Mouse (Mus musculus): ENCODE data around the gene Tox4.
A peak's percentile ranks its signal among the peaks of the same experiment; 100 is the strongest.
"Not testable (repeated sequence)": the region's sequence is repeated elsewhere in the genome, so short reads cannot be mapped to it uniquely, and the experiment has no call there.

The Tox4 gene

GRCm38 (mm10) chr14:52278932-52279746 lies at the start of gene Tox4, which contains the start of gene Rab2b:
TSS of gene Tox4 (plus strand) at chr14:52279146.
TSS of gene Rab2b (minus strand) at chr14:52279545.
- DNase-seq (ENCODE audit: low read depth, low spot score): peak; percentile 100

- DNase-seq (ENCODE audit: low read depth, low spot score): no peak
These were observed 46.7 kb upstream of the Tox4 start for GRCm38 (mm10) chr14:52232249-52232648.

- DNase-seq (ENCODE audit: low read depth, low spot score): no peak
These were observed 43.8 kb upstream of the Tox4 start for GRCm38 (mm10) chr14:52235165-52235564.

GRCm38 (mm10) chr14:52236216-52236615 lies 42.7 kb upstream of the Tox4 start:
- DNase-seq (ENCODE audit: low read depth, low spot score): no peak

GRCm38 (mm10) chr14:52244041-52244689 lies 34.8 kb upstream of the Tox4 start:
- peak; percentile 98 for DNase-seq (ENCODE audit: low read depth, low spot score)

GRCm38 (mm10) chr14:52244690-52245042 lies 34.3 kb upstream of the Tox4 start:
- DNase-seq (ENCODE audit: low read depth, low spot score): no peak

- no peak for DNase-seq (ENCODE audit: low read depth, low spot score)
These were observed 32.8 kb upstream of the Tox4 start for GRCm38 (mm10) chr14:52246129-52246528.

- peak; percentile 29 for DNase-seq (ENCODE audit: low read depth, low spot score)
These were observed 22.4 kb upstream of the Tox4 start for GRCm38 (mm10) chr14:52256311-52257175.

GRCm38 (mm10) chr14:52257484-52258213 lies 21.3 kb upstream of the Tox4 start, which contains the start of gene Chd8:
TSS of gene Chd8 (minus strand) at chr14:52257780.
- DNase-seq (ENCODE audit: low read depth, low spot score): peak; percentile 98

- no peak for DNase-seq (ENCODE audit: low read depth, low spot score)
These were observed 6.2 kb upstream of the Tox4 start for GRCm38 (mm10) chr14:52272781-52273180.

GRCm38 (mm10) chr14:52277210-52277609 lies 1.7 kb upstream of the Tox4 start:
- DNase-seq (ENCODE audit: low read depth, low spot score): no peak

GRCm38 (mm10) chr14:52279747-52280120 lies 788 bp downstream of the Tox4 start:
- no peak for DNase-seq (ENCODE audit: low read depth, low spot score)

- DNase-seq (ENCODE audit: low read depth, low spot score): no peak
These were observed 4.7 kb downstream of the Tox4 start for GRCm38 (mm10) chr14:52283629-52284028.

GRCm38 (mm10) chr14:52284191-52284590 lies 5.2 kb downstream of the Tox4 start:
- DNase-seq (ENCODE audit: low read depth, low spot score): no peak

- no peak for DNase-seq (ENCODE audit: low read depth, low spot score)
These were observed 16.8 kb downstream of the Tox4 start for GRCm38 (mm10) chr14:52295558-52296264.

GRCm38 (mm10) chr14:52303517-52303916 lies 24.6 kb downstream of the Tox4 start:
- not testable (repeated sequence) for DNase-seq (ENCODE audit: low read depth, low spot score)

GRCm38 (mm10) chr14:52304644-52305271 lies 25.8 kb downstream of the Tox4 start, which contains the start of gene Mettl3:
TSS of gene Mettl3 (minus strand) at chr14:52305128.
- DNase-seq (ENCODE audit: low read depth, low spot score): peak; percentile 97

GRCm38 (mm10) chr14:52306100-52306499 lies 27.2 kb downstream of the Tox4 start:
- DNase-seq (ENCODE audit: low read depth, low spot score): no peak

- not testable (repeated sequence) for DNase-seq (ENCODE audit: low read depth, low spot score)
These were observed 31.4 kb downstream of the Tox4 start for GRCm38 (mm10) chr14:52310343-52310742.

- DNase-seq (ENCODE audit: low read depth, low spot score): peak; percentile 86
These were observed 32.0 kb downstream of the Tox4 start for GRCm38 (mm10) chr14:52310906-52311305.
